Mouse (Mus musculus): Measurements from ENCODE around the gene Pus1. TPM values are rescaled to one million over a fixed set of nuclear protein-coding genes. Genes with fewer than 3 reads are reported as not detected.
A peak's percentile ranks its signal among the peaks of the same experiment; 100 is the strongest.
"Not testable (repeated sequence)": the region's sequence is repeated elsewhere in the genome, so short reads cannot be mapped to it uniquely, and the experiment has no call there.

Gene Pus1
- total RNA-seq, 2 experiments from 2014 or later: 19.4 TPM

DNA sequence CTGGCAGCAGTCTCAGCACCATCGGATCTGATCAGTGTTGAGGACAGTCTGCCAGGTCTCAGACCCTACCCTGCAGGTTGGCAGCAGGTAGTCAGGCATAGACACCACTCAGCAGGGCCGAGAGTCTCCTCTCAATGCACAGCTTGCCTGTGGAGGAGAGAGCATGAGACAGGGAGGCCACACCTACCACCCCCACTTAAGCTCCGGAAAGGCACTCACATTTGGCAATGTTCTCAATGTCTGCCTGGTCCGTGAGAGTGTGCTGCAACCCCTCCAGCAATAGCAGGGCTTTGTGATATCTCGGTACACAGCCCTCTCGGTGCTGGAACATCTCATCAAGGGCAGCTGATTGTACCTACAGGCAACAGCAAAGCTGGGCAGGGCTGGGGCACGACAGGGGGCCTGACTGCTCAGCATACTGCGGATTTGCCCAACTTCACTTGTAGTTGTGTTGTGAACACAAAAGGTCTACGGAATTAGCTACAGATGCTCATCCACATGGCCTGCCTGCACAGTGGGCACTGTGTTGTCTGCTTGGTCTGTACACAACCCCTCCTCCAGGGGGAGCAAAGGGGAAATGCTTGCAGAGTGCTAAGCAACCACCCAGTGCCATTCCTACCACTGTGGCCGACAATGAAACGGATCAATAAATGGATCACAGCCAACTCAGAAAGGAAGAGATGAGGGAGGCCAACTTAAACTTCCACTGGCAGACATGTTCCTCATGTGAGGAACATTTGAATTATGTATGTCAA, 5.8 kb upstream of the Pus1 start:
- DNase-seq (ENCODE audit: extremely low spot score in 1 of 2, low spot score in 2 of 2): no peak
- intact Hi-C loops (cut with DNase I): no loop called here

DNA sequence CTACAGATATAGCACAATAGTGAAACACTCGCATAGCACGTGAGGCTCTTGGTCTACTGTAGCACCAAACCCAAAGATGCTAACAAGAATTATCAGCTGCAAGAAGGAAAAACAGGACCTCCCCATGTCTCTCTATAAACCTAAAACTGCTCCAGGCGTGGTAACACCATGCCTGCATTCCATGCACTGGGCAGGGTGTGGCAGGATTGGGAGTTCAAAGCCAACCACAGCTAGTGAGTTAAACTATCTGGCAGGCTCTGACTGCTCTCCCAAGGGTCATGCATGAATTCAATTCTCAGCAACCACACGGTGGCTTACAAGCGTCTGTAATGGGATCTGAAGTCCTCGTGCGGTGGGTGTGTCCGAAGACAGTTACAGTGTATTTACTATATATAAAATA, 2.7 kb upstream of the Pus1 start:
- DNase-seq (ENCODE audit: extremely low spot score in 1 of 2, low spot score in 2 of 2): no peak
- intact Hi-C loops (cut with DNase I): no loop called here

DNA sequence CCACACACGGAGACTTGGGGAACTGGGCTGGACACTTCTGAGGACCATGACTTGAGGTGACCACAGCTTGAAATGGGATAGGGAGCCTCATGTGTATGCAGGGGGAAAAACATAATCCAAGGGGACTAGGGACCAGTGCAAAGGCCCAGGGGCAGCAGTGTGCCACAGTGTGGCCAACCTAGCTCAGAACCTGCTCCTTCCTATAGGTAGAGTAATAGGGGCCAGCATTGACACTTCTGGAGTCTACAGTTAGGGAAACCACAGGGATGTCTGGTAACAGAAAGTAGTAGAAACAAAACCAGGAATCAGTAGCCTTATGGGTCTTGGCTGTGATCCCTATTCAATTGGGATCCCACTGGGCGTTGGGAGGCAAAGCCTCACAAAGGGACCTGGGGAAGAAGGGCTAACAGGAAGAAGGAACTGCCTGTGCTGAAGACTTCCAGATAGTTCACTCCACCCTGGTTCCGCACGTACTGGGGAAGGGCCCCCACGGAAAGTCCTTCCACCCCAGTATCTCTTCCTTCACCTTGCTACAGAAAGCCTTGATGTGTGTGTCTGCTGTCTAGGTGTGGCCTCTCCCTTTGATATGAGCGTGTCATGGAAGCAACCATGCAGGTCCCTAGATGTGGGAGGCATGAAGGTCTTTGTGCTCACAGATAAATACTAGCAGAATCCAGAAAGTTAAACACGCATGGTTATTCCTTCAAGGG, 1.2 kb upstream of the Pus1 start:
- no peak for DNase-seq (ENCODE audit: extremely low spot score in 1 of 2, low spot score in 2 of 2)
- intact Hi-C loops (cut with DNase I): no loop called here

DNA sequence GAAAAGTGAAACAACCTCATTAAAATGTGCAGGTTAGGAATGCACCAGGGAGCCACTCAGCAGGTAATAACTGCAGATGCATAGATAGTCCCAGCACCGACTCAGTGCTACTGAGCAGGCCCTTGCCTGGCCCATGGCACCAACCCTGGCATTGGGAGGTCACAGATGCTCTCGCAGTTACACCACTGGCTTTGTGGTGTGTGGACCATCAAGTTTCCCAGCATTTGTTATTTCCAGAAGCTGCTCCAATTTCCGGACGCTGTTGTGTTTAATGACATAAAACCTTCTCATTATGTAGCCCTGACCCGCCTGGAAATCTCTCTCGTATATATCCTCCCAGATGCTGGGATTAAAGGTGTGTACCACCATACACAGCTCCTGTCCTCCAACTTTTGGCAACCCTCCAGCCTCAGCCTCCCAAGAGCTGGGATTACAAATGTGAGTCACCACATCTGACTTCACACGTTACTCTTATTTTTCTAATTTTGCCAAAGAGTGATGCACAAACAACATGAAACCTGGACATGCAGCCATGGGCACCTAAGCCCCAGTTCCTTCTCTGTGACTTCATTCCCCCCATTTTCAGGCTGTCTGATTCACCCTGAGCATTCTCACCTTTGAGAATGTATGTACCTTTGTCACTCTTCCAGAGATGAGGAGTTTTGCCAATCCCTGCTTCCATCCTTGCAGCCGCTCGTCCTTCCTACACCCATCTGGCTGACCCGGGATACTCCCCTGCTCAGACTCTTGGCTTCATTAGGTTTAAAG, 486 bp upstream of the Pus1 start:
- DNase-seq (ENCODE audit: extremely low spot score in 1 of 2, low spot score in 2 of 2): no peak
- intact Hi-C loops (cut with DNase I): no loop called here

DNA sequence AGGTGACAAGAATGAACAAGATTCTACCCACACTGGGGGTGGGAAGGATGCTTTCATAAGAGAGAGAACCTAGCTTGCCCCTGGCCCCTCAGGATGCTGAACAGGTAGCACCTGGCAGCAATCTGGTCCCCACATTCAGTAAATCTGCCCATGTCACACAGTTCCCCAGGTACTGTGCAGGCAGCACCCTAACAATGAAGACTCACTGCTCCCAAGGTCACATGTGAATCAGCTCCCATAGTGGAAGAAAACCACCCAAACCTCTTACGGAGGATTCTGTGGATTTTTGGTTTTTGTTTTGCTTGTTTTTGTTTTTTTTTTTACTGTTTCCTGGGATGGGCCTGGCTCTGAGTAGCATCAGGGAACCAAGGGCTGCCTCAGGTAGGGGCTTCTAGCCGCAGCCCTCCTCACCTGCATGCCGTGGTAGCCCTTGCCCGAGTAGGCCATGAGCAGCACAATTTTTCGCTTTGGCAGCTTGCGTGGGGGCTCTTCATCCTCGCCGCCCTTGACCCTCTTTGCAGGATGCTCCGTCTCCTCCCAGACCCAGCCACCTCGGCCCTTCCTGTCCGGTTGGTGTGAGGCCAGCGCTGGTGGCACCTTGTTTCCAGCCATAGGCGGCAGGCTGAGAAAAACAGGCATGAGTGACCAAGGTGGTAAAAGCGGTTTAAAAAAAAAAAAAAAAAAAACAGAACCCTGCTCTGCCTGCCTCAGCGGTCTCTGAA, 1.0 kb downstream of the Pus1 start:
- no peak for DNase-seq (ENCODE audit: extremely low spot score in 1 of 2, low spot score in 2 of 2)
- intact Hi-C loops (cut with DNase I): no loop called here

DNA sequence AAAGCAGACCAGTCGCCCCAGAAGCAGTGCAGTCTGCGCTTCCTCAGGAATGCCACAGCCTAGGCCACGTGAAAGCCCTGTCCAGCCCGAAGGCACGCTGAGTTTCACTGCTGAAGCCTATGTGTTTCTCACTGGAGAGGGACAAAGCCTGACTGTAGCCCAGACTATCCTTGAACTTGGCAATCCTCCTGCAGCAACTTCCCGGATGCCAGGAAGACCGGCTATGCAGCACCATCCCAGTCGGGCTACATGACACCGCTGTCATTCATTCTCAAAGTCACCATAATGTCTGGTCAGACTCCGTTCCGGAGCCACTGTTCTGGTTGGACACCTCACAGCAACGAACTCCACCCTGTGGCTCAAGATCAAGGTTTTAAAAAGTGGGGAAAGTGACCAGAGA, 2.2 kb downstream of the Pus1 start:
- intact Hi-C loops (cut with DNase I): no loop called here
- no peak for DNase-seq (ENCODE audit: extremely low spot score in 1 of 2, low spot score in 2 of 2)

DNA sequence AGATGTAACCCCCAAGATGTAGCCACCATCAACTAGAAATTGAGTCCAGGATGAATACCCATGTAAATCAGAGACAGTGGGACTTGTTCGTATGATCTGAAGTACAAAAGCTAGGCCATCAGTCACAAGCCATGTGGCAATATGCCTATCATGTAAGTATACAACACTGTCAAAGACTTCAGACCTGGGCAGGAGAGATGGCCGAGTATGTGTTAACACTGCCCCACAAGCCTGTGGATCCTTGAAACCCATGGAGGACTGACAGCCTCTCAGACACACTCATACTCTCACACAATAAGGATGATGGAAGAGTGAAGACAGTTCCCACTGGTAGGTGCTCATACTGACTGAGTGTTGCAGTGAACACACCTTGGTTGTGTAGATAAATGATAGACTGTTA, 4.3 kb downstream of the Pus1 start:
- intact Hi-C loops (cut with DNase I): no loop called here
- no peak for DNase-seq (ENCODE audit: extremely low spot score in 1 of 2, low spot score in 2 of 2)

DNA sequence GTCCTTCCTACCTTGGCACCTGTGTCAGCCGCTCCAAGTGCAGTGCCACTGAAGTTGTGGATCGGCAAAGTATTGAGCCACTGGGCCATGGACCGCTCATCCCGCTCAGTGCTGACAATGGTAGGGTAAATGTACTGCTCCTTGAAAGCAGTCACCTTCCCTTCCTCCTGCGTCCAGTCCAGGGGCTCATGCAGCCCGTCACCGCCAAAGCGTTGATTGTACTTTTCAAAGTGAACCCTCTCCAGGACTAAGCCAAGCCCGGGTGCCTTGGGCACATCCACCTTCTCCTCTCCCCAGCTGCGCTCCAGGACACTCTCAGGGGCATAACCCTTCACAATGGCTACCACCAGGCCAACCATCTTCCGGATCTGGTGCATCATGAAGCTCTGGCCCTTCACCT, 5.9 kb downstream of the Pus1 start:
- no peak for DNase-seq (ENCODE audit: extremely low spot score in 1 of 2, low spot score in 2 of 2)
- intact Hi-C loops (cut with DNase I): no loop called here

DNA sequence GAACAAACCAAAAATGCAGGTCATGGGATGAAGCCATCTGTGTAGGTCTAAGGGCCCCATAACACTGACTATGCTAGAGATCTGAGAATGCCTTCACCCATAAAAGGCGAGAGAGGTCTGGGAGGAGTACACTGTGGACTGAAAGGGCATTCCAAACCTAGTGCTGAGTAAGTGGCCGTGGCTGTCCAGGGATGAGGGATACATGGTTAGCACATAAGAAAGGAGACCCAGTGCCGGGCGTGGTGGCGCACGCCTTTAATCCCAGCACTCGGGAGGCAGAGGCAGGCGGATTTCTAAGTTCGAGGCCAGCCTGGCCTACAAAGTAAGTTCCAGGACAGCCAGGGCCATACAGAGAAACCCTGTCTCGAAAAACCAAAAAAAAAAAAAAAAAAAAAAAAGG, 7.5 kb downstream of the Pus1 start:
- intact Hi-C loops (cut with DNase I); DNase-seq (ENCODE audit: extremely low spot score in 1 of 2, low spot score in 2 of 2): not testable (repeated sequence)

DNA sequence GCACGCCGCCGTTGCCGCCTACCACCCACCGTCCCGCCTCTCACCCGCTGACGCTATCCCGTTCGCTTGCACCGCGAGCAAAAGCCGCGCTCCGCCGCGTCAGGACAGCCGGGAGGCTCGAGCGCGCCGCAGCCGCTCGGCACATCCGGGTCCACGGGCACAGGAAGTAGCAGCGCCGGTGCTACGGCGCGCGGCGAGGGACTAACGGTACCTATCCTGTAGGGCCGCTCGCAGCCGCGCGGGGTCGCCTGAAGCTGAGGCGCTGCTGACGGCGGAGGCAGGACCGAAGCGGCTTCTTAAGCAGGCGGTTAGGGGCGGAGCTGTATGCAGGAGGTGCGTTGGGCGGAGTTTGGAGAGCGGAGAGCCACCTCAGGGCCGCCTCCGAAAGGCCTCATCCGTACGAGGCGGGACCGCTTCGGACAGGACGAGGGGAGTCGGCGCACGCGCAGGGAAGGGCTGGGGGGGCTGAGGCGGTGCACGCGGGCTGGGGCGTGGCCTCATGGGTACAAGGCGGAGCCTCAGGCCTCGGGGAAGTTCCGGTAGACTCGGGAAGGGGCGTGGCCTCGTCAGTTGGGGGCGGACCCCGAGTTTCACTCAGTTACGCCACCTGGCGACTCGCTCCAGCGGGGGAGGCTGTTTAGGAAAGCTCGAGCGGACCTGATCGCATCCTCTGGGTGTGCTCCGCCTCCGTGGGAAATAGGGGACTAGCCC, 9.9 kb downstream of the Pus1 start, which contains the start of gene Ep400:
Gene Ep400 (minus strand): TSS at position 270 of the 711 bp plus-strand sequence.
- intact Hi-C loops (cut with DNase I): no loop called here
- peak; percentile 99 to 100 for DNase-seq (ENCODE audit: extremely low spot score in 1 of 2, low spot score in 2 of 2)

DNA sequence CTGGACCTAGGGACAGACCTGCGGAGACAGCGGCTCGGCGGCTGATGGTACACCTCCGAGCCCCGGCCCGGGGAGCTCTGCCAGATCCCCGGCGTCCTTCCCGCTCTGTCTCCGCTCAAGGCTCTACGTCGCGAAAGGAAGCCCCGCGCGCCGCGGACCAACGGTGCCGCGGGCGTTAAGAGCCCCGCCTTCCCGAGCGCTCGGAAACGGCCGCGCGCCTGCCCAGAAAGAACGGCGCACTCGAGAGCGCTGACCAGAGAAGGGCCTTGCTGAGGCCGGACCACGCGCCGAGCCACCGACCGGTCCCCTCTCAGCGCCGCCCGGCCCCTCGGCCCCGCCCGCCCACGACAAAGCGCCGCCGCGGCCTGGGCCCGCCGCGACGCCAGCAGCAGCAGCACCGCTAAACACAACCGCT, 10.4 kb downstream of the Pus1 start:
- intact Hi-C loops (cut with DNase I): no loop called here
- DNase-seq (ENCODE audit: extremely low spot score in 1 of 2, low spot score in 2 of 2): no peak

DNA sequence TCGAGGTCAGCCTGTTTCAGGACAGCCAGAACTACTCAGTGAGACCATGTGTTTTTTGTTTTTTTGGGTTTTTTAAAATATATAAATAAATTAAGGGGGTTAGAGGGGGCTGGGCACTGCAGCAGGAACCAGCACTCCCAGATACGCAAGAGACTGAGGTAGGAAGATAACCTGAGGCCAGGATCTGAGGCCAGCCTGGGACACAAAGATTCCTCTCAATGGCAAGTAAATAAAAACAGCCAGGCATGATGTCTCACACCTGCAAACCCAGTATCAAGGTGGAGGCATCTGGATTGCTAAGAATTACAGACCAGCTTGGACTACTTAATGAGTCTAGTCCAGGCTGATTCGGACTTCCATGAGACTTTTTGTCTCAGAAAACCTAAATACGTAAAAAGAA, 11.2 kb downstream of the Pus1 start:
- DNase-seq (ENCODE audit: extremely low spot score in 1 of 2, low spot score in 2 of 2): no peak
- intact Hi-C loops (cut with DNase I): no loop called here

DNA sequence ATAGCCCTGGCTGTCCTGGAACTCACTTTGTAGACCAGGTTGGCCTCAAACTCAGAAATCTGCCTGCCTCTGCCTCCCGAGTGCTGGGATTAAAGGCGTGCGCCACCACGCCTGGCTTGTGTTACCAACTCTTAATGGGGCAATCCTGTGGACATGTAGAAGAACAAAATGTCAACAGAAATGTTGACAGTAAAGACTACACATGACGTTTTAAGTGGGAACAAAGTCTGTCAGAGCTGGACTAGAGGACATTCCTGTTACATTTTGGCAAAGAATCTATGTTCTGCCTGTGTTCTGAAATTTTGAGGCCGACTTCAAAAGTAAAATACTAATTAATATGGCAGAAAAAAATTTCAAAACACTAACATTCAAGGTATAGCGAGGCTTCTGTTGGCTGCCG, 16.6 kb downstream of the Pus1 start:
- DNase-seq (ENCODE audit: extremely low spot score in 1 of 2, low spot score in 2 of 2): no peak
- intact Hi-C loops (cut with DNase I): no loop called here

DNA sequence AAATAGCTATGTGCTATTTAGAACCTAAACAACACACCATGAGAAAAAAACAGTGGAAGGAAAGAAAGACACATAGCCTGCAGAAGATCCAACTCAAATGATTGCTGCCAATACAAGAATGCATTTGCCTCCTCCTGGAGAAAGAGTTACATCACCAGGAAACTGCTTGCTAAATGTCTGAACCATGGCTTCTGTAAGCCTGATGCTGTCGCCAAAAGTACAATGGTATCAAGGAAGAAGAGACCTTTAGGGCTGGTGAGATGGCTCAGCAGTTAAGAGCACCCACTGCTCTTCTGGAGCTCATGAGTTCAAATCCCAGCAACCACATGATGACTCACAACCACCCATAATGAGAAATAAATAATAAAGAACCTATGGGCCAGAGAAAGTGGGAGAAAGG, 35.4 kb downstream of the Pus1 start:
- DNase-seq (ENCODE audit: extremely low spot score in 1 of 2, low spot score in 2 of 2): no peak
- intact Hi-C loops (cut with DNase I): no loop called here

DNA sequence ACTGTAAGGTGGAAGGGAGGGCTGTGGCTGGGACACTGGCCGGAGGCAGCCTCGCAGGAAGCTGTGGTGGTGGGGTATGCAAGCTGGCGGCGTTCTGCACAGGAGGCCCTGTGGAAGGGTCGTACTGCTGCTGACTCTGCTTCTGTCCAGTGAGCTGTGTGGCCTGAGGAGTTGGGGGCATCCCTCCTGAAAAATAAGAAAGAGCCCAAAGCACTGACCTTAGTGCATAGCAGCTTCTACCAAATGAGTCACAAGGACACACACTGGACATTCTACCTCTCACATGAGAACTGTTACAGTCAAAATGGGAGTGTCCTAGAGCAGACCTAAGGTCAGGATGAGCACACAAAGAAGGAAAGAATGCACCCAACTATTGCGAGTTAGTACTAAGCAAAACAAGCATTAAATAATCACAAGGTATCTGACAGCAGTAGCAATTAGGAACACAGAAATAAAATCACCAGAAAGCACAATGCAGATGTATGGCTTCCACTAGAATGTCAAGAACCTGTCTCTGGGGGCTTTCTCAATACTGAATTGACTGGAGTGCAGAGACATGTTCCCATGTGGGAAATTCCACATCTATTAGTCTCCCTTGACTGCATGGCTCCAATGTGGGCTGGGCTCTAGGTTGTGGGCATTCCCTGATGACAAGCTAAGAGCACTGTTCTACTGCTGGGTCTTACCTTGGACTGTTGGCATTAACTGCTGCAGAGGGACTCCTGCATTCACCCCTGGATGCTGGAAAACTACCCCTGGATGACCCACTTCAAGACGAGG, 40.8 kb downstream of the Pus1 start:
- intact Hi-C loops (cut with DNase I): no loop called here
- DNase-seq (ENCODE audit: extremely low spot score in 1 of 2, low spot score in 2 of 2): no peak

DNA sequence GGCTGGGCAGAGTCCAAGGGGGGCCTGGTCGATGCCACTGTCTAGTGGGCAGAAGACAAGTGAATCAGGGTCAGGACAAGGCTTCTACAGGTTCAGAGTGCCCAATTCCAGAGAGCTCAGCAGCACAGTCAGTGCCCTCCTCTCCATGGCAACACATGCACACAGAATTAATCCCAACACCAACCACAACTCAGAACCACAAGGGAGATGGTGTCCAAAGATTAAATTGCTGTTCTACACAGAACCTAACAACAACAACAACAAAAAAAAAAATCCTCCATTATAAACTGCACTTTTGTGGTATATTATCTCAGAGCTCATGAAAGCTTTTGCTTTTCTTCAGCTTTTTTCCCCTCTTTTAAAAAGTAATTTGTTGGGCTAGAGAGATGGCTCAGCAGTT, 44.9 kb downstream of the Pus1 start:
- intact Hi-C loops (cut with DNase I): no loop called here
- DNase-seq (ENCODE audit: extremely low spot score in 1 of 2, low spot score in 2 of 2): no peak

DNA sequence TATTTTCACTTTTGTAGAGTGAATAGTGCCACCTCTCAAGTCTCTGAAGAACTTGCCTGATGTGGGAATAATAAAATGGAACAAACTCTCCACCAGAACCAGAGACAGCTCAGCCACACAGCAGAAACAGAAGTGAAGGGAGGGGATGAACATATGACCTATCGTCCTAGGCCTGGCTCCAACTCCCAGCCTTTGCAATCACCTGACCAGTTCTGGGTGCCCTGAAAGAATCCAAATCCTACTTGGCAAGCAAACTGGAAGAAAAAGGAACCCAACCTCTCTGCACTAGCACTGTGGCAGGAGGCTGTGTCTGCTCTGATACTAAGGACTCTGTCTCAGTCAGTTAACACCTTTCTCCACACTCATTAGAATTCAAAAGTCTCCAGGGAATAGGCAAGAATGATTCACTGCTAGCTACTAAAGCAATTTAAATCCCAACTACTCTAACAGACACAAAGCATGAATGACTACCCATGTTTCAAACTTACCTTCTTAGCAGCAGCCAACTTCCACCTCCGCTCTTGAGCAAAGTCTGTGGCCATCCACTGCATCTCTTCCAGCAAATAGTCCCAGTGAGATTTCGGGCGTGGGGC, 47.1 kb downstream of the Pus1 start:
- no peak for DNase-seq (ENCODE audit: extremely low spot score in 1 of 2, low spot score in 2 of 2)
- intact Hi-C loops (cut with DNase I): no loop called here

DNA sequence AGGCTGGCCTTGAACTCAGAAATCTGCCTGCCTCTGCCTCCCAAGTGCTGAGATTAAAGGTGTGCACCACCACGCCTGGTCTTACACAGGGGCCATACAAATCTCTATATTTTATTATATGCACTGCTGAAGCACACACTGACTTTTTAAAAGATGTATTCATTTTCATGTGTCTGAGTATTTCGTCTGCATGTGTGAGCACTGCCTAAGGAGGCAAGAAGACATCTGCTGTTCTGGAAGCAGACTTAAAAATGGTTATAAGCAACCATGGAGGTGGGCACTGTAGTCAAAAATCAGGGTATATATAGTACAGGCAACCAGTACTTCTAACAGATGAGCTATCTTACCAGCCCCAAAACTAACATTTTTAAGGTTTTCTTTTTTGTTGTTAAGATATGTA, 49.2 kb downstream of the Pus1 start:
- DNase-seq (ENCODE audit: extremely low spot score in 1 of 2, low spot score in 2 of 2): peak in 1 of 2 experiments; percentile 9

More for the DNA sequence above, 49.2 kb downstream of the Pus1 start:
- intact Hi-C loops (cut with DNase I): no loop called here
